Mouse (Mus musculus) megakaryocyte, embryonic 14.5 days (primary cell): Measurements from ENCODE around the gene Aunip. TPM values are rescaled to one million over a fixed set of nuclear protein-coding genes. Genes with fewer than 3 reads are reported as not detected.

Source experiments
- H3K27me3 ChIP-seq: replicated peaks from 2 replicates; pipeline ENCODE3; 2012; ENCODE audit warnings: inconsistent platforms
- H3K36me3 ChIP-seq: replicated peaks from 2 replicates; pipeline ENCODE3; 2012; ENCODE audit warnings: low read length, inconsistent platforms, mixed read lengths
- H3K4me1 ChIP-seq: 2 replicates; pipeline ENCODE4 v1.6.1; 2012; ENCODE audit warnings: inconsistent platforms
- H3K4me3 ChIP-seq: replicated peaks from 2 replicates; pipeline ENCODE3; 2012; ENCODE audit warnings: moderate library complexity, mild to moderate bottlenecking, inconsistent platforms
- H3K9me3 ChIP-seq: 2 replicates; pipeline ENCODE4 v1.6.1; 2012; ENCODE audit warnings: inconsistent platforms
- FLI1 ChIP-seq: IDR thresholded peaks from 2 replicates; pipeline ENCODE4 v1.6.1; 2012; ENCODE audit warnings: low read length, inconsistent platforms, mixed read lengths
- GATA1 ChIP-seq: IDR thresholded peaks from 3 replicates; pipeline ENCODE4 v1.6.1; 2012; ENCODE audit warnings: mixed read lengths, low read length, inconsistent platforms, borderline replicate concordance
- polyA plus RNA-seq: library from polyadenylated mRNA; stranded (reverse); fragments of >175 nt; gene quantifications from 2 replicates; pipeline ENCODE4 v1.2.3, GENCODE M21; 2012; ENCODE audit warnings: low replicate concordance; ENCODE audit not compliant: insufficient read depth

Aunip gene
- polyA plus RNA-seq, 1 experiment, result 0.54 TPM

DNA sequence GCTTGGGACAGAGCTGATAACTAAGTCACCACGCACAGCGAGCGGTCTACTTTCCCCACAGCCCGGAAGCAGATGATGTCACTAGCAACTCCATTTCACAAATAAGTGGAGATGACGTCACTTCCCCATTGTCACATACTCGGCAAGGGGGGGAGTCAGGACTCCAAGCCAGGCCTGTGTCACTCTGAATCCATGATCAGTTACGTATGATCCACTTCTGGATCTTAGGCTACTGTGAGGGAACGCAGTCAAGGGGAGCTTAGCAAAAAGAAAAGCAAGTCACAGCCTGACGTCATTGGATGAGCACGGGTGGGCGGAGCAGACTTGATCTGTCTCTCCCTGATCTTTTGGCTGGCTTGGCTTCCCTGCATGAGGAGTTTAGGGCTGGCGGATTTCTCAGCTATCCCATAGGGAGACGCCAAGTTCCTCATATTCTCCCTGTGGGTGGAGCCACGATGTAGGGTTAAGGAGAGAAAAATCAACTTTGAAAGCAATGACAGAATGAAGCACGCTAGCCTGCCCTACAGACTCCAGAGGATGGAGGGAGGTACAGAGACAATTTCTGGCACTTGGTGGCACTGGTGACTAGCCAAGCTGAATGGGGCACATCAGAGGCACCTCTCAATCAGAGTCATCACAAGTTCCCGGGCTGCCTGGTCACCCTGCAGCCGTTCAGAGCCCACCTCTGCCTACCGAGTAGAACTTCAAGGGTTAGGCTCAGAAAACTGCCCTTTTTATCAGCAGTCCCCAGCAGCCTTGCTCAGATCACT lies 37.6 kb downstream of the Aunip start:
- TF ChIP-seq FLI1, result no peak
- no peak for TF ChIP-seq GATA1
- H3K4me3 ChIP-seq, result peak overlapping the region; percentile 33
- H3K36me3 ChIP-seq, result peaks cover 68% of the 10 kb centered on the region
- H3K9me3 ChIP-seq, result peaks cover 14% of the 10 kb centered on the region
- H3K4me1 ChIP-seq, result peaks cover 39% of the 10 kb centered on the region
- peaks cover 44% of the 10 kb centered on the region for H3K27me3 ChIP-seq

GRCm38 (mm10) chr4:134549899-134550298 lies 39.1 kb downstream of the Aunip start:
- H3K4me1 ChIP-seq, result peaks cover 36% of the 10 kb centered on the region
- H3K9me3 ChIP-seq, result peaks cover 14% of the 10 kb centered on the region
- TF ChIP-seq FLI1, result no peak
- TF ChIP-seq GATA1, result no peak
- peaks cover 43% of the 10 kb centered on the region for H3K27me3 ChIP-seq
- H3K4me3 ChIP-seq, result no peak overlapping the region
- peaks cover 54% of the 10 kb centered on the region for H3K36me3 ChIP-seq

- TF ChIP-seq FLI1 (no peak), GATA1 (no peak)
- peaks cover 36% of the 10 kb centered on the region for H3K4me1 ChIP-seq
- peaks cover 33% of the 10 kb centered on the region for H3K27me3 ChIP-seq
- peak within 1 kb of the TSS; percentile 92 for H3K4me3 ChIP-seq
- peaks cover 14% of the 10 kb centered on the region for H3K9me3 ChIP-seq
- peaks cover 37% of the 10 kb centered on the region for H3K36me3 ChIP-seq
Measured at GRCm38 (mm10) chr4:134551494-134552316, 40.9 kb downstream of the Aunip start, which contains the start of gene Selenon. Gene Selenon (minus strand): TSS chr4:134552166.

DNA sequence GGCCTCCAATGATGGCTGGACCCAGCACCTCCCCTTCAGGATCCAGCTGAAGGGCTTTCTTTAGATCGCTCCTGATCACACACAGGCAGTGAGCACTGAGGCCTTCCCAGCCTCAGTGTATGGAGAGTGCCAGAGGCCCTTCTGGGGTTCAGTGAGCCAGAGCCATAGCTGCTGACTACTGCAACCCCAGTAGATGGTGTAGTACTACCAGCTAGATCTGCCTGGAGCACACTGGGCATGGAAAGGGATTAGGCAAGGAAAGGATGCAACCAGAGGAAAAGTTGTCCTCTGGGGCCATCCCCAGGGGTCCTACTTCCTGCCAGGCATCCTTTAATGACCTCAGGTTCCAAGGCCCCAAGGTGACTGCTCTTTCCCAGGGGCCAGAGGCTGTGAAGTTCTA lies 42.8 kb downstream of the Aunip start:
- Histone ChIP-seq H3K4me1 (peaks cover 20% of the 10 kb centered on the region), H3K4me3 (no peak overlapping the region), H3K27me3 (peaks cover 31% of the 10 kb centered on the region), H3K36me3 (peaks cover 21% of the 10 kb centered on the region), H3K9me3 (peaks cover 14% of the 10 kb centered on the region)
- TF ChIP-seq FLI1 (no peak), GATA1 (no peak)

DNA sequence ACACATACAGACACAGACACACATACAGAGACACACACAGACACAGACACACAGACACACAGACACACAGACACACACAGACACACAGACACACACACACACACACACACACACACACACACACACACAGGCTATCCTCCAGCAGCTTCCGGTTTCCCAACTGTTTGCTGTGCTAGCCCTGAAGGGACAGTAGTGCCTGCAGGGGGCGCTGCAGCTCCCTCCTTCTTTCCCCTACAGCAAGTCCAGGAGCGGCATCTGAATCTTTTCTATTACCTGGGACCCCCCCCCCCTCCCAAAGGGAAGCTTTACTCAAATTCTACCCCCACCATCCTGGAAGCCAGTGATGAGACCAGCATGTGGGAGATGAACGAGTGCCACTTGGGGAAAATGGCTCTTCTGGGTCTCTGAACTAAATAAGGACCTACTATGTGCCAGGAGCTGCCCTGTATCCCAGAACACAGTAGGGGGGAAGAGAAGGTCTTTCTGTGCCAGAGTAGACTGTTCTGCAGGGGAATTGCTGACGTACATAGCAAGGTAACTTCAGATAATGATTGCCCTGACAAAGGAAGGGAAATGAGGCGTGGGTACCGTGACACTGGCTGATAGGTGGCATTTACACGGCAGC lies 45.3 kb downstream of the Aunip start:
- H3K36me3 ChIP-seq, result no peaks in the 10 kb centered on the region
- H3K4me3 ChIP-seq, result no peak overlapping the region
- H3K27me3 ChIP-seq, result peaks cover 30% of the 10 kb centered on the region
- H3K9me3 ChIP-seq, result no peaks in the 10 kb centered on the region
- TF ChIP-seq GATA1, result no peak
- TF ChIP-seq FLI1, result no peak
- peaks cover 11% of the 10 kb centered on the region for H3K4me1 ChIP-seq

GRCm38 (mm10) chr4:134557626-134558249 lies 46.9 kb downstream of the Aunip start:
- Histone ChIP-seq H3K27me3 (peaks cover 32% of the 10 kb centered on the region), H3K4me3 (no peak overlapping the region), H3K9me3 (no peaks in the 10 kb centered on the region), H3K4me1 (no peaks in the 10 kb centered on the region), H3K36me3 (no peaks in the 10 kb centered on the region)
- no peak for TF ChIP-seq FLI1
- no peak for TF ChIP-seq GATA1

- no peaks in the 10 kb centered on the region for H3K9me3 ChIP-seq
- no peaks in the 10 kb centered on the region for H3K4me1 ChIP-seq
- no peak overlapping the region for H3K4me3 ChIP-seq
- TF ChIP-seq FLI1, result no peak
- TF ChIP-seq GATA1, result no peak
- H3K27me3 ChIP-seq, result peaks cover 36% of the 10 kb centered on the region
- H3K36me3 ChIP-seq, result no peaks in the 10 kb centered on the region
Measured at GRCm38 (mm10) chr4:134558570-134559113, 47.8 kb downstream of the Aunip start.

- Histone ChIP-seq H3K27me3 (peaks cover 40% of the 10 kb centered on the region), H3K9me3 (no peaks in the 10 kb centered on the region; the same call in 1 of the 2 replicates), H3K4me1 (no peaks in the 10 kb centered on the region), H3K36me3 (peaks cover 2% of the 10 kb centered on the region), H3K4me3 (no peak overlapping the region)
- no peak for TF ChIP-seq FLI1
- no peak for TF ChIP-seq GATA1
Measured at GRCm38 (mm10) chr4:134559154-134559553, 48.4 kb downstream of the Aunip start.

DNA sequence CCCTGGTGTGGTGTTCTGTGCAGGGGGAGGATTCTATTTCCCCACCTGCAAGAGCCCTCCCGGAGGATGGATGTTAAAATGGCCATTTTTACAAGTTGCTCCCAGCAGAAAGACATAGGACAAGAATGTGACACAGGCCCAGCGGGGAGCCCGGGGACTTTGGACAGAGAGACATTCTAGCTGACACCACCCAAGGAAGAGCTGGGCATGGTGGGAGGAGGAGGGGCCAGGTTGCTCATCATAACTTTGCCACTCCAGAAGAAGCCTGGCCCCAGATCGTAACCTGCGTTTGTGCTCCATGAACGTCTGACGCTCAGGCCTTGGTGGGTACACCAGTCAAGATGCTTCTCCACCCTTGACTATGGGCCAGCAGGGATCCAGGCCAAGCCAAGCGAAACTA lies 49.9 kb downstream of the Aunip start:
- Histone ChIP-seq H3K9me3 (peaks cover 14% of the 10 kb centered on the region), H3K4me3 (no peak overlapping the region), H3K4me1 (no peaks in the 10 kb centered on the region), H3K27me3 (peaks cover 45% of the 10 kb centered on the region), H3K36me3 (peaks cover 6% of the 10 kb centered on the region)
- TF ChIP-seq FLI1 (no peak), GATA1 (no peak)
